Mouse (Mus musculus) myocyte (in vitro differentiated cells): ENCODE measurements around the gene Mybpc3. TPM values are rescaled to one million over a fixed set of nuclear protein-coding genes. Genes with fewer than 3 reads are reported as not detected.

Experiments used
- H3K27me3 ChIP-seq: one replicate; pipeline ENCODE4 v1.6.1; 2011; ENCODE audit not compliant: control insufficient read depth, insufficient read depth, insufficient read length
- H3K36me3 ChIP-seq: one replicate; pipeline ENCODE4 v1.6.1; 2011; ENCODE audit not compliant: control insufficient read depth, insufficient read depth
- H3K4me2 ChIP-seq: one replicate; pipeline ENCODE4 v1.6.1; 2011; ENCODE audit warnings: low read depth, control low read depth
- H3K4me3 ChIP-seq: one replicate; pipeline ENCODE4 v1.5.1; 2011; ENCODE audit warnings: mild to moderate bottlenecking, control low read depth, moderate library complexity
- H3K79me2 ChIP-seq: one replicate; pipeline ENCODE4 v1.6.1; 2011; ENCODE audit not compliant: control insufficient read depth, insufficient read depth
- H3ac ChIP-seq: one replicate; pipeline ENCODE4 v1.6.1; 2011; ENCODE audit not compliant: control insufficient read depth, insufficient read length
- CEBPB ChIP-seq: IDR thresholded peaks from 2 replicates; pipeline ENCODE4 v1.6.1; 2011; ENCODE audit warnings: mild to moderate bottlenecking, moderate library complexity; ENCODE audit not compliant: poor library complexity, insufficient read depth, severe bottlenecking
- E2F4 ChIP-seq: IDR thresholded peaks from one replicate; pipeline ENCODE4 v1.6.1; 2011; ENCODE audit warnings: mild to moderate bottlenecking, control low read depth, moderate library complexity; ENCODE audit not compliant: insufficient read depth
- MAX ChIP-seq: IDR thresholded peaks from one replicate; pipeline ENCODE4 v1.6.1; 2011; ENCODE audit warnings: low read depth, mild to moderate bottlenecking, control low read depth
- MYOD1 ChIP-seq, 3 experiments: IDR thresholded peaks; one replicate each; pipeline ENCODE4 v1.6.1; 2011; ENCODE audit warnings: control low read depth in 2 of 3, low read depth in 2 of 3, mild to moderate bottlenecking in 2 of 3, moderate library complexity in 1 of 3; ENCODE audit not compliant: insufficient read length in 2 of 3, control insufficient read depth in 1 of 3
- MYOG ChIP-seq, 3 experiments: IDR thresholded peaks; one replicate each; pipeline ENCODE4 v1.6.1; 2011; ENCODE audit warnings: control low read depth in 2 of 3, low read depth in 2 of 3, mild to moderate bottlenecking in 2 of 3; ENCODE audit not compliant: insufficient read length in 2 of 3, control insufficient read depth in 1 of 3, insufficient read depth in 1 of 3
- POLR2A ChIP-seq: IDR thresholded peaks from one replicate; pipeline ENCODE4 v1.6.1; 2011; ENCODE audit warnings: low read depth, mild to moderate bottlenecking, control low read depth, moderate library complexity; ENCODE audit not compliant: insufficient read length
- POLR2AphosphoS2 ChIP-seq: IDR thresholded peaks from one replicate; pipeline ENCODE4 v1.6.1; 2011; ENCODE audit warnings: low read depth, control low read depth; ENCODE audit not compliant: insufficient read length
- REST ChIP-seq: IDR thresholded peaks from one replicate; pipeline ENCODE4 v1.6.1; 2011; ENCODE audit warnings: mild to moderate bottlenecking, control low read depth, moderate library complexity; ENCODE audit not compliant: insufficient read depth, insufficient read length
- SRF ChIP-seq: IDR thresholded peaks from one replicate; pipeline ENCODE4 v1.6.1; 2011; ENCODE audit warnings: low read depth; ENCODE audit not compliant: control insufficient read depth, insufficient read length
- TCF12 ChIP-seq: IDR thresholded peaks from one replicate; pipeline ENCODE4 v1.6.1; 2011; ENCODE audit warnings: mild to moderate bottlenecking, control low read depth; ENCODE audit not compliant: poor library complexity, insufficient read depth, severe bottlenecking
- TCF3 ChIP-seq: IDR thresholded peaks from one replicate; pipeline ENCODE4 v1.6.1; 2011; ENCODE audit warnings: low read depth, control low read depth; ENCODE audit not compliant: insufficient read length
- USF1 ChIP-seq: IDR thresholded peaks from one replicate; pipeline ENCODE4 v1.6.1; 2011; ENCODE audit warnings: low read depth, mild to moderate bottlenecking, control low read depth, moderate library complexity
- polyA plus RNA-seq: library from polyadenylated mRNA; unstranded; fragments of >200 nt; fragmentation: generic; extraction: Trizol; gene quantifications from one replicate; pipeline ENCODE4 v1.2.1, GENCODE M21; 2012; ENCODE audit warnings: missing spikeins

The Mybpc3 gene
- polyA plus RNA-seq, 1 experiment, result 0.05 TPM

DNA sequence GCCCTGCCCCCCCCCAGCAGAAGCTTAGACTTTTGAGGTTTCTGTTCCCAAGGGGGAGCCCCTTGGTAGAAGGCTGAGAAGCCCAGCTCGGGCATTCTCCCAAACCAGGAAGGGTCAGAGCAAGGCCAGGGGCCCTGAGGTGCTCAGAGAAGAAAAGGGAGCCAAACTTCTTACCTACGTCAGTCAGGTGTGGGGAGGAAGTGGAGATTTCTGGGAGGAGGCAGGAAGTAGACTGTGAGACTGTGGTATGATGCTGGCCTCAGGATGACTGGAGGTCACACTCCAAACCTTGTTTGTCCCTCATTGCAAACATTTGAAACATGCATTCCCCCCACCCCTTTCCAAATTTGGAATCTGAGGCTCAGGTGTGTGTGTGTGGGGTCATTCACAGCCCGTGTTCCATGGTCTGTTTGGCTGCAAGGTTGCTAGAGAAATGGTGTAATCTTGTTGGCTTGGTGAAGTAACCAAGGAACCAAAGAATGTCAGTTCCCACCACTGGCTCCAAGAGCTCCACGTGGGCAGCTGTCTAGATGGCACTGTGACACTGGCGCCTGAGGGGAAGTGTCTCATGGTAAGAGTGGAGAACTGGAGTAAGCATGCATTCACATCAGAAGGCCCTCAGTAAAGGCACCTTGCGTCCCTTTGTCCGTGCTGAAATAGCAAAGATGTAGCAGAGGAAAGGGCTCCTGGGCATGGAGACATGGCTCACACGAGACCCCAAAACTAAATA lies 37.0 kb upstream of the Mybpc3 start:
- no peaks in the 10 kb centered on the region for H3K79me2 ChIP-seq
- no peak overlapping the region for H3ac ChIP-seq
- TF ChIP-seq E2F4 (no peak), MYOD1 (IDR thresholded peaks at IDR 0.05; ENCODE audit: control insufficient read depth in 1 of 3, insufficient read length in 2 of 3, low read depth in 2 of 3) (no peak), SRF (no peak), TCF3 (no peak), TCF12 (no peak), MYOG (IDR thresholded peaks at IDR 0.05; ENCODE audit: control insufficient read depth in 1 of 3, insufficient read depth in 1 of 3, insufficient read length in 2 of 3, low read depth in 2 of 3) (no peak), CEBPB (no peak), USF1 (no peak)
- H3K4me3 ChIP-seq, result no peak overlapping the region
- H3K36me3 ChIP-seq, result no peaks in the 10 kb centered on the region
- no peak overlapping the region for H3K4me2 ChIP-seq
- H3K27me3 ChIP-seq, result no peaks in the 10 kb centered on the region

DNA sequence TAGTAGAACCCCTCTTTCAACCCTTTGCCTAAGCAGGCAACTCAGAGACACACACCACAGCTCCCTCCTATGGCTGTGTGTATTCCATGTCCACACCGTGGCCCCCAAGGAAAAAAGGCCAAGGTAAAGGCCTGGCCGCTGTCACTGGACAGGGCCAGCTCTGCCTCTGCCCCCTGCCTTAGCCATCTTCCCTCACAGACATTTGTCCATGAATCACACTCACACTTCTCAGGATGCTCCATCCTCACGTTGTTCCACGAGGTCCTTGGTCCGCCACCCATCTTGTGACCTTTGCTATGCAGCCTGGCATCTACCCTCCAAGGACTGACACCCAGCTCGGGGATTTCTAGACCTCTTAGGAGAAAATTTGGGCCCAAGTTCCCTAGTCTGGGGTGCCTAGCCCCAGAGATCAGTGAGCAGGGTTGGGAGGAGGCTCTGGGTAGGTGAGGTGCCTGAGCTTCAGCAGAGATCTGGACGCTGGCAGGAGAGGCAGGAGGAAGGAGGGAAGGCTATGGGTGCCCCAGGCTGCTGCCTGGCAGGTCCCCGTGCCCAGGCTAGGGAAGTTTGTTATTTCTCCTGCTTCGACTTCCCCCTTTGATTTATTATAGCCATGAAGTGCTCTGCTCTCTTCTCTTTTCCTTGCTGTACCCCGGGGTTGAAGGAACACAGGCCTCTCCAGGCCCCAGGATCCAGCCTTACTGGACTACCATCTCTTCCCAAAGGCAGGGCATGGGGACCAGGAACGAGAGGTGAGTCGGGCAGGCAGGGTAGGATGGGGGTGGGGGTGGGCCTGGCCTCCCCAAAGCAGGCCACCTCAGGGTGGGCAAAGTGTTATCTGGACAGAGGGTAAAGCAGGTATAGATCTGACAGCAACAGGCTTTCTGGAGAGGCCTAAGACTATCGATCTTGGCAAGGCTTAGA lies 35.9 kb upstream of the Mybpc3 start, which contains the start of gene Spi1:
Gene Spi1 (plus strand): TSS at position 616 of the 921 bp plus-strand sequence.
- TF ChIP-seq POLR2AphosphoS2, result no peak
- TF ChIP-seq MYOD1 (IDR thresholded peaks at IDR 0.05; ENCODE audit: control insufficient read depth in 1 of 3, insufficient read length in 2 of 3, low read depth in 2 of 3), result no peak
- no peak for TF ChIP-seq REST
- no peak for TF ChIP-seq CEBPB
- no peak for TF ChIP-seq MAX
- TF ChIP-seq SRF, result no peak
- no peak for TF ChIP-seq MYOG (IDR thresholded peaks at IDR 0.05; ENCODE audit: control insufficient read depth in 1 of 3, insufficient read depth in 1 of 3, insufficient read length in 2 of 3, low read depth in 2 of 3)
- no peak for TF ChIP-seq USF1
- no peak for TF ChIP-seq POLR2A
- no peak for TF ChIP-seq TCF3
- no peak for TF ChIP-seq TCF12
- no peak for TF ChIP-seq E2F4
- Histone ChIP-seq H3K4me3 (no peak within 1 kb of the TSS), H3K27me3 (no peaks in the 10 kb centered on the region), H3K4me2 (no peak within 1 kb of the TSS), H3ac (no peak within 1 kb of the TSS), H3K79me2 (no peaks in the 10 kb centered on the region), H3K36me3 (no peaks in the 10 kb centered on the region)

DNA sequence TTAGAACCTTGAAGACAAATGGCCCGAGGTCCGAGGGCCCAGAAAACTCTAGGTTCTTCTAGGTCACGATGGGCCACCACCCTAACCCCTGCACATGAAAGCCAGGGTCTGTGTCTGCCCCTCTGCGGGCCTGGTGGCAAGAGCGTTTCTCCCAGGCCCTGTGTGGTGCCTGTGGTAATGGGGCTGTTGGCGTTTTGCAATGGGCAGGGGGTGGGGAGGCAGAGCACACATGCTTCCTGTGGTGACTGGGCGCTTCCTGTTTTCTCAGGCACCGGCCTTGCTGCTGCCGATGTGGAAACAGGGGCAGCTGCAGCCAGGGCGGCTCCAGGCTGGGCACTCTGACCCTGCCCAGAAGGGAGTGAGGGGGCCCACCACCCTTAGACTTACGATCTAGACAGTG lies 35.1 kb upstream of the Mybpc3 start:
- Histone ChIP-seq H3K27me3 (no peaks in the 10 kb centered on the region), H3K79me2 (no peaks in the 10 kb centered on the region), H3ac (no peak overlapping the region), H3K36me3 (no peaks in the 10 kb centered on the region), H3K4me2 (no peak overlapping the region), H3K4me3 (no peak overlapping the region)
- peak in 1 of 3 experiments; percentile 67 for TF ChIP-seq MYOD1 (IDR thresholded peaks at IDR 0.05; ENCODE audit: control insufficient read depth in 1 of 3, insufficient read length in 2 of 3, low read depth in 2 of 3)
- no peak for TF ChIP-seq TCF3
- TF ChIP-seq MYOG (IDR thresholded peaks at IDR 0.05; ENCODE audit: control insufficient read depth in 1 of 3, insufficient read depth in 1 of 3, insufficient read length in 2 of 3, low read depth in 2 of 3), result peak in 1 of 3 experiments; percentile 65

DNA sequence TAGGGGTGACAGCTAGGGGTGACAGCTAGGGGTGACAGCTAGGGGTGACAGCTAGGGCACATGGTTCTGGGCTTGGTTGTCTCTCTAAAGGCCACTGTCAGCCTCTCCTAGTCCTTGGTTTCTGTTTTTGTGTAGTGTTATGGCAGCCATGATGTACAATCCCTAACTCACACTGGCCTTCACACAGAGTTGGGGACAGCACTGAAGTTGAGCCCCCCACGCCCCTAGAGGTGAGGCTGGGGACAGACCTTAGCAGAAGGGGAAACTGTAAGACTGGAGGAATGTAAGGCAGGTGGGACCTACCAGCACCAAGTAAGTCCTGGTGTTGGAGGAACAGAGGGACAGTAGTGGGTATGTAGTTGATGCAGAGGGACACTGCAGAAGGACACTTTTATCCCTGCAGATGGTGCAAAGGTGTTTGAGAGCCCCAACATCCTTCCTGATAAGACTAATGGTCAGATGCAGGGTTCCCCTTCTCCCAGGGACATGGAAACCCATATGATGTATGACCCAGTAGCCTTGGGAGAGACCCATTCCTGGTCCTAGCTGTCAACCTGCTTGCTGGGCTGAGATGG lies 34.5 kb upstream of the Mybpc3 start:
- Histone ChIP-seq H3K4me3 (no peak overlapping the region), H3K27me3 (no peaks in the 10 kb centered on the region)
- TF ChIP-seq POLR2A (no peak), CEBPB (no peak), E2F4 (no peak), MAX (no peak), MYOD1 (IDR thresholded peaks at IDR 0.05; ENCODE audit: control insufficient read depth in 1 of 3, insufficient read length in 2 of 3, low read depth in 2 of 3) (no peak), SRF (no peak), REST (no peak), TCF12 (no peak), USF1 (no peak)

More for the DNA sequence above, 34.5 kb upstream of the Mybpc3 start:
- Histone ChIP-seq H3K4me2 (no peak overlapping the region), H3K79me2 (no peaks in the 10 kb centered on the region), H3K36me3 (no peaks in the 10 kb centered on the region), H3ac (no peak overlapping the region)
